Mouse (Mus musculus) neutrophil, adult 83 days (primary cell): ENCODE measurements around the gene Zdhhc17. TPM values are rescaled to one million over a fixed set of nuclear protein-coding genes. Genes with fewer than 3 reads are reported as not detected.

Source experiments
- total RNA-seq, 2 experiments: library from RNA; stranded (reverse); gene quantifications; one replicate each; pipeline ENCODE4 v1.2.4; 2023

The Zdhhc17 gene
- total RNA-seq = 10 to 100 TPM; 20.4 to 21.3 TPM

DNA sequence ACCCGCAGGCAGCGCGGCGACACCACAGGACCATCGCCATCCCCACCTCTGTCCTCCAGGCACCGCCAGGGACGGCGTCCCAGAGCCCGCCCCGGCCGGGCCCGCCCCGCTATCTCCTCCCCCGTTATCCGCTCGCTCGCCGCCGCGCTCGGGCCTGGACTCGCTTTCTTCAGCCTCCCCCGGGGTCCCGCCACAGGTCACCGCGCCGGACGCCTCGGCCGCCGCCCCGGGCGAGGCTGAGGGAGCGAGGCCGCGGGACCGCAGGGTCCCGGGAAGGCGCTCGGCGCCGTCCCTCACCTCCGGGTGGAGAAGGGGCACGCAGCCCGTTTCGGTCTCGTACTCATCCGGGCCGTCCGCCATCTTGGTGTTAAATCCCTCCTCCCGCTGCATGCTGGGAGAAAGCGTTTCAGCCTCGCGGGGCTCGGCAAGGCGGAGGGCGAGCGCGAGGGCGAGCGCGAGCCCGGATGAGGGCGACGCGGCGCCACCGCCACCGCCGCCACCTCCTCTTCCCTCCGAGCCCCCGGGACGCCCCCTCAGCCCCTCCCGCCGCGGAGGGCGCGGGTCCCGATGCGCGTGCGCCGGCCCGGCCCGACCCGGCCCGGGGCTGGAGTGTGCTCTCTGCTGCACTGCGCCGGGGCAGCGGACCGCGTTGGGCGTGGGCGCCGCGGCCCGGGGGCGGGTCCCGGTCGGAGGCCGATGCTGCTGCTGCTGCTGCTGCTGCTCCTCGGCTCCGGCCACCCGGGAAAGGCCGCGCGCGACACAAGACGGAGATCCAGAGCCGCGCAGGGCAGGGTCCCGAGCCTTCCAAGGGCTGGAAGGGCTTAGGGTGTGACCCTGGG, at the start of gene Zdhhc17:
TSS of gene Zdhhc17 (minus strand) at position 500 of the 839 bp plus-strand sequence.

DNA sequence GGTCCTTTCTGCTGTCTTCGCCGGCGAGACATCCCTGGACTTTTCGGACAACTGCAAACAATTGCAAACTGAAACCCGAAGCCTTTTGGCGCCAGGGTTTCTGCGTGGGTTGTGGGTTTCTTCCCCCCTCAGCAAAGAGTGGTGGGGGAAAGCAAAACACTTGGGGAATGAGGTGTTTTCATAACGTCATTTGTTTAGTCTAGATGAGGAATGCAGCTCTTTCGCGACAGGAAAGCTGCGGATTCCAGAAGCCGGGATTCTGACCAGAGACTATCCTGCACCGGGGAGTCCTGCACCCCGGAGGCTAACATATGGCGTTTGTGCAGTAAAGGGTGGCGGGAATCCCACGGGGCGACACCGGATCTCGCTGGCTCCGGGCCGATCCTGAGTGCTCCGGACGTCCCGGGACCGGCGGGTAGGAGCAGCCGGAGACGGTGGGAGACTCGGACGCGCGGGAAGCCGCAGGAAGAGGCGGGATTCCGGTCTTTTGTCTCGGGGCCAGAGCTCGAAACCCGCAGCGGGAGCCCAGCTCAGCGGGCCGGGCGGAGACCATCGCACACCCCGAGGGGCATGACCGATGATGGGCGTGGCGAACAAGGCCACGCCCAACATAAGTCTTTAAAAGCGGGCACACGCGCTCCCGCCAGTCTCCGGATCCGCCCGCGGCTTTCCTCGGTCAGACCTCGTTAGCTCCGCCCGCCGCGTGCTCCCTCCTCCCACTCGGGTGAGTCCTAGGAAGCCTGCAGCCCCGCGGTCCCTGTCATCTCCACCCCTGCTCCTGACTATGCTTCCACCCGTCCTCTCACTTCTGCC, 90.2 kb downstream of the Zdhhc17 start, which contains the start of gene Csrp2:
TSS of gene Csrp2 (plus strand) at position 259 of the 813 bp plus-strand sequence.

Other genes with a start within 250 kb of the Zdhhc17 start
- gene Csrp2, start 90.4 kb downstream of the Zdhhc17 start, total RNA-seq = 10 to 100 TPM; 17.7 to 17.9 TPM
- 10 to 100 TPM; 75.8 to 81.5 TPM for gene Osbpl8, start 154.6 kb upstream of the Zdhhc17 start, total RNA-seq